Mouse (Mus musculus): Measurements from ENCODE around the gene Mgat3. TPM values are rescaled to one million over a fixed set of nuclear protein-coding genes. Genes with fewer than 3 reads are reported as not detected.
A peak's percentile ranks its signal among the peaks of the same experiment; 100 is the strongest.

Mgat3 gene
- not detected in 2 replicates for total RNA-seq (2017)

- ATAC-seq (replicated peaks in 1 of 2; ENCODE audit: insufficient read depth in 1 of 2, low FRiP score in 2 of 2, low TSS enrichment in 1 of 2, low read depth in 1 of 2, poor library complexity in 2 of 2, severe bottlenecking in 2 of 2): no peak
Observed at GRCm38 (mm10) chr15:80173001-80173771, at the start of gene Mgat3. TSS of gene Mgat3 (plus strand) at chr15:80173721.

GRCm38 (mm10) chr15:80124651-80125050, 48.9 kb upstream of the Mgat3 start:
- no peak for ATAC-seq (replicated peaks in 1 of 2; ENCODE audit: insufficient read depth in 1 of 2, low FRiP score in 2 of 2, low TSS enrichment in 1 of 2, low read depth in 1 of 2, poor library complexity in 2 of 2, severe bottlenecking in 2 of 2)

GRCm38 (mm10) chr15:80127191-80127590, 46.3 kb upstream of the Mgat3 start:
- ATAC-seq (replicated peaks in 1 of 2; ENCODE audit: insufficient read depth in 1 of 2, low FRiP score in 2 of 2, low TSS enrichment in 1 of 2, low read depth in 1 of 2, poor library complexity in 2 of 2, severe bottlenecking in 2 of 2): peak; percentile 45 to 62; a peak in 1 of 4 replicates

- no peak for ATAC-seq (replicated peaks in 1 of 2; ENCODE audit: insufficient read depth in 1 of 2, low FRiP score in 2 of 2, low TSS enrichment in 1 of 2, low read depth in 1 of 2, poor library complexity in 2 of 2, severe bottlenecking in 2 of 2)
Observed at GRCm38 (mm10) chr15:80129982-80130381, 43.5 kb upstream of the Mgat3 start.

- no peak for ATAC-seq (replicated peaks in 1 of 2; ENCODE audit: insufficient read depth in 1 of 2, low FRiP score in 2 of 2, low TSS enrichment in 1 of 2, low read depth in 1 of 2, poor library complexity in 2 of 2, severe bottlenecking in 2 of 2)
Observed at GRCm38 (mm10) chr15:80130689-80131088, 42.8 kb upstream of the Mgat3 start.

GRCm38 (mm10) chr15:80131421-80131820, 42.1 kb upstream of the Mgat3 start:
- ATAC-seq (replicated peaks in 1 of 2; ENCODE audit: insufficient read depth in 1 of 2, low FRiP score in 2 of 2, low TSS enrichment in 1 of 2, low read depth in 1 of 2, poor library complexity in 2 of 2, severe bottlenecking in 2 of 2): no peak

GRCm38 (mm10) chr15:80132452-80132851, 41.1 kb upstream of the Mgat3 start:
- ATAC-seq (replicated peaks in 1 of 2; ENCODE audit: insufficient read depth in 1 of 2, low FRiP score in 2 of 2, low TSS enrichment in 1 of 2, low read depth in 1 of 2, poor library complexity in 2 of 2, severe bottlenecking in 2 of 2): no peak

- ATAC-seq (replicated peaks in 1 of 2; ENCODE audit: insufficient read depth in 1 of 2, low FRiP score in 2 of 2, low TSS enrichment in 1 of 2, low read depth in 1 of 2, poor library complexity in 2 of 2, severe bottlenecking in 2 of 2): peak; percentile 89 to 90
Observed at GRCm38 (mm10) chr15:80132993-80133586, 40.4 kb upstream of the Mgat3 start, which contains the start of gene Tab1. TSS of gene Tab1 (plus strand) at chr15:80133127.

- peak; percentile 17 to 47 for ATAC-seq (replicated peaks in 1 of 2; ENCODE audit: insufficient read depth in 1 of 2, low FRiP score in 2 of 2, low TSS enrichment in 1 of 2, low read depth in 1 of 2, poor library complexity in 2 of 2, severe bottlenecking in 2 of 2)
Observed at GRCm38 (mm10) chr15:80133682-80134449, 39.7 kb upstream of the Mgat3 start.

- no peak for ATAC-seq (replicated peaks in 1 of 2; ENCODE audit: insufficient read depth in 1 of 2, low FRiP score in 2 of 2, low TSS enrichment in 1 of 2, low read depth in 1 of 2, poor library complexity in 2 of 2, severe bottlenecking in 2 of 2)
Observed at GRCm38 (mm10) chr15:80134450-80134847, 39.1 kb upstream of the Mgat3 start.

GRCm38 (mm10) chr15:80135499-80135898, 38.0 kb upstream of the Mgat3 start:
- ATAC-seq (replicated peaks in 1 of 2; ENCODE audit: insufficient read depth in 1 of 2, low FRiP score in 2 of 2, low TSS enrichment in 1 of 2, low read depth in 1 of 2, poor library complexity in 2 of 2, severe bottlenecking in 2 of 2): no peak

- ATAC-seq (replicated peaks in 1 of 2; ENCODE audit: insufficient read depth in 1 of 2, low FRiP score in 2 of 2, low TSS enrichment in 1 of 2, low read depth in 1 of 2, poor library complexity in 2 of 2, severe bottlenecking in 2 of 2): no peak
Observed at GRCm38 (mm10) chr15:80136645-80137044, 36.9 kb upstream of the Mgat3 start.

- no peak for ATAC-seq (replicated peaks in 1 of 2; ENCODE audit: insufficient read depth in 1 of 2, low FRiP score in 2 of 2, low TSS enrichment in 1 of 2, low read depth in 1 of 2, poor library complexity in 2 of 2, severe bottlenecking in 2 of 2)
Observed at GRCm38 (mm10) chr15:80137945-80138791, 35.4 kb upstream of the Mgat3 start.

- no peak for ATAC-seq (replicated peaks in 1 of 2; ENCODE audit: insufficient read depth in 1 of 2, low FRiP score in 2 of 2, low TSS enrichment in 1 of 2, low read depth in 1 of 2, poor library complexity in 2 of 2, severe bottlenecking in 2 of 2)
Observed at GRCm38 (mm10) chr15:80140302-80140701, 33.2 kb upstream of the Mgat3 start.

- ATAC-seq (replicated peaks in 1 of 2; ENCODE audit: insufficient read depth in 1 of 2, low FRiP score in 2 of 2, low TSS enrichment in 1 of 2, low read depth in 1 of 2, poor library complexity in 2 of 2, severe bottlenecking in 2 of 2): no peak
Observed at GRCm38 (mm10) chr15:80140878-80141277, 32.6 kb upstream of the Mgat3 start.

- no peak for ATAC-seq (replicated peaks in 1 of 2; ENCODE audit: insufficient read depth in 1 of 2, low FRiP score in 2 of 2, low TSS enrichment in 1 of 2, low read depth in 1 of 2, poor library complexity in 2 of 2, severe bottlenecking in 2 of 2)
Observed at GRCm38 (mm10) chr15:80142130-80142529, 31.4 kb upstream of the Mgat3 start.

GRCm38 (mm10) chr15:80143760-80144159, 29.8 kb upstream of the Mgat3 start:
- ATAC-seq (replicated peaks in 1 of 2; ENCODE audit: insufficient read depth in 1 of 2, low FRiP score in 2 of 2, low TSS enrichment in 1 of 2, low read depth in 1 of 2, poor library complexity in 2 of 2, severe bottlenecking in 2 of 2): no peak
